Mouse (Mus musculus): ENCODE data around the gene Rnf144b. TPM values are rescaled to one million over a fixed set of nuclear protein-coding genes. Genes with fewer than 3 reads are reported as not detected.

Rnf144b gene
- polyA plus RNA-seq, 2 experiments from 2014 or later = 0.07 TPM; not detected in 1

DNA sequence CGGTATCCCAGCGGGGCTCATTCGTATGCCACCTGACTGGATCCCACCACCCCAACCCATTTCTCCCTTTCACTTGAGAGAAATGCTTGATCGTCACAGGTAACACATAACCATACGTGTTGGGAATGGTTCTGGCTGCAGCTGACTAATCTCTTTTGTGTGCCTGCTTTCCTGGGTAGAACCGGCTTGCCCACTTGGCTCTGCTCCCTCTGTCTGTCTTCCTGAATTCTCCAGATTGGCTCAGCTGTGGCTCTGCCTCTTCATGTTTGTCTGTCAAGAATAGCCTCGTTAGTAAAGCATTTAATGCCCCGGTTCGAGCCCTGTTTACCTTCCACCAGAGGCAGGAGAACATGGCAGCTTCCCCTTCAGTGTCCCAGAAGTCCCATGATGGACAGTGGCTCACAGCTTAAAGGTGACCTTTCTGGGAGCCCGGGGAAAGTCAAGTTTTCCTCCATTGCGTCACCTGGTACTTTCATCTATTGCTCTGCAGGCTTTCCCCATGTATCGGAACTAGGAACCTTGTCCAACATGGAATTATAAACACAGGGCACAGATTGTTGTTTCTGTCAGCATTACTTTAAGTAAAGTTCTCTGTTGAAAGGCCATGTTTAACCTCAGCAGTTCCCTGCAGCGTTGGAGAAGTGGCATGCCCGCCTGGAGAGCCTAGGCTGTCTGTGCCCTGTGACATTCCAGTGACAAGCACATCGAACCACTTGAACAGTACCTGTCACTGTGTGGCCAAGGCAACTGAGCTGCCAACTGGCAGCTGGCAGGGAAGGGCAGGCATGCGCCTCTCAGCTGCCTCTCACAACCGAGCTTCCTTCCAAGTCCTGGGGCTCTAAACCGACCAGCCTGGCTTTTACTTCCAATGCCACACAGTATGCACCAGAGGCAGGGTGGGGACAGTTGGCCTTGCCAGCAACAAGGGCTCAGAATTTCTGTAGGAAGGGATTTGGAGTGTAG lies 101.4 kb downstream of the Rnf144b start:
- no peak for ATAC-seq

DNA sequence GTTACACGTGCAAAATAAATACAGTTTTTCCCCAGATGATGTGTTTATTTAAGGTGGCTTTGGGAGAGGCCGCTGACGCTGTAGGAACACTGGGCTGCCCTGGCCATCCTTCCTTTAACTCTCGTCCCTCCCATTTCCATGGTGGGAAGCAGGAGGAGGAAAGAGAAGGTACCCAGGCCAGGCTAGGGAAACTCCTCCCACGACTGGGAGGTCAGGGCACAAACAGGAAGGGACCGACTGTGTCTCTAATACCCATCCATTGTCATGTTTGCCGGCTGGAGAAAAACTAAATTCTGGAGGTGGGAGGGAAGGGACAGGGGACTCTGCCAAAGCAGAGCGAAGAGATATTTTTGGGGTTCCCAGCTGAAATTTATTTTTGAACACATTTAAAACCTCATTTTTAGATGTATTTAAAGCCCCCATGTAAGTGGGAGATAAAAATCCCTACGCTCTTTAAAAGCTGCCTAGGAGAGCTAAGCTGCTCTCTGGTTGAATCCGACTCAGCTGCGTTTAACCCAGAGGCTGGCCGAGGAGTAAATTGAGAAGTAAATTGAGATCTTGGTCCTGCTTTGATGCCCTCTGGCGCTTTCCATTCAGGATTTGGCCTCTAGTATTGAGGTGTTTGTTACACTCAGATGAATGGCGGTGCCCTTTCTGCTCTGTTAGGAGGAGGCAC lies 102.3 kb downstream of the Rnf144b start:
- ATAC-seq = no peak

DNA sequence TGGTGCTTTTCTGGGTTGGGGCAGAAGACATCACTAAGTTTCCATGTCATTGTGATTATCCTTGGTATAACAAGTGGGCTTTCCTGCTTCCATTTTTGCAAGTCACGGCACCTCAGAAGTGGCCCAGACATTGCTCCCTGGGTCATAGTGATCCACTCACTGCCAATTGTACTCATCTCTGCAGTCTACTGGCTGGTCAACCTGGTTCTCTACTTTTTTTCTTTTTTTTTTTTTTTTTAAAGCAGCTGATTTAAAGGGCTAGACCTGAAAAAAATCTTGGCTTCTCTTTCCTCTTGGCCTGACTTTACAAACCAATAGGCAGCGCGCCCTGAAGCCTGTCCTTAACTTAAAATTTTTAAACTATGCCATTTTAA lies 102.9 kb downstream of the Rnf144b start:
- ATAC-seq = no peak

DNA sequence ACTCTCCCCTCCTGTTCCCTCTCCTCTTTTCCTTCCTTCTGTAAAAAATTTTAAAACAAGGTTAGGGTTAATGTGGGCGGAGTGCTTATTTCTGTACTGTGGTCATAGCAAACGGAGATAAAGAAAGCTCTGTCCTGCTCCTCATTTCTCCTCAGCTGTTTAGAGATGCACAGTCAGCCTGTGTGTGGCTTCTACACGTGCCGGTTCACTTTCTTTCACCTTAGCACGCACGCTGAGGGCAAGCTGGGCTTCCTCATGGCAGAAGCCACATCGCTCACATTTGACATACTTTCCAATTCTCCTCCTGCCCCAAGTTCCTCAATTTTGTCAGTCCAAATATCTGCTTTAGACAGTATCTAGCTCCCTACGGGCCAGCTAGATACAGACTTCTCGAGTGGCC lies 103.3 kb downstream of the Rnf144b start:
- ATAC-seq = no peak

DNA sequence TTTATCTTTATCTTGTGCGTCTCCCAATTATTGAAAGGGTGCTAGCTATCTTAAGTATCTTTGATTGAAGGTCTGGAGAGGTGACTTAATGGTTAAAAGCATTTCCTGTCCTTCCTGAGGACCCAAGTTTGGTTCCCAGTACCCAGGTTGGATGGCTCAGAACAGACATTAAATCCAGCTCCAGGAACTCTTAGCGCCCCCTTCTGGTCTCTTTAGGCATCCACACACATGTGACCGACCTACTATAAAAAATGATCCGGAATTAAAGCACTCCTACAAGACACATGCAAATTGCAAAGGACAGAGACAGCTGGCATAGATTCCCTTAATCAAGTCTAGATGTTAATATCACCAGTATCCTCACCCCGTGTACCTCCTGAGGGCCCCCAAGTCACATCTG lies 104.1 kb downstream of the Rnf144b start:
- ATAC-seq = no peak

DNA sequence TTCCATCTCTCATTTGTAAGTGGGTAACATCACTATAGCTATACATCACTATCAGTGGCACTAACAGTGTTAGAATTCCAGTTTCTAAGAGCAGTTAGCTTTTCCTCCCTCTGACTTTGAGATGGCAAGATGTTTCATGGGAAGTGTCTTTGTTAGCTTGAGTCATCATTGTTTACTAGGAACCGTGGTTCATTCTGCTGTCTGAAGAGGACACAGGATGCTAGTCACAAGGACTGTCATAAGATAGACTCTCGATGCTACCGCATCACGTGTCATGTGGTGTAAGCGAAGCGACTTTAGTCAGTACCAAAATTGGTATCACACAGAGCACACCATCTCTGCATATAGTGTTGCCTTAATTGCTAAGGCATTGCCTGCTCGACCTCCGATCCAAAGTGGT lies 105.7 kb downstream of the Rnf144b start:
- no peak for ATAC-seq

DNA sequence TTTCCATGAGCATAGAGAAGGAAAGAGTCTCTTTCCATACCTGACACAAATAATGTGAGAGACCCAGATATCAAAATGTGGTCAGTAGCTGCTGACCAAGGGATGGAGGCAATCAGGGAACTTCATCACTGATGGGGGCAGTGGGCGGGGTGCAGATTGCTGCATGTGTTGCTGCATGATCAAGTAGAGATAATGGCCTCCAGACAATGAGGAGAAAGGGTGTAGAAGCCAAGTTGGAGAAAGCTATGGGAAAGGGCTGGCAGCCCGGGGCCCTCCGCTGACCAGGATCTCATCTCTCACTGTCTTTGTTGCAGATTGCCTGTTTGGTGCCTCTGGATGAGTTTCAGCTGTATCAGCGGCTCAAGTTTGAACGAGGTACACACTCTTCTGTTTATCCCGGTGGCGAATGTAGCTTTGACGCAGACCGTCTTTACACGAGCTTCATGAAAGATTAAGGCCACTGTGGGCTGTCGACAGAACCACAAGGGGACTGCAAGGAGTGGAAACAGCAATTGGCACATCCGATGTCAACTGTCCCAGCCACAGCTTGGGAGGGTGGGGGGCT lies 106.3 kb downstream of the Rnf144b start:
- no peak for ATAC-seq

DNA sequence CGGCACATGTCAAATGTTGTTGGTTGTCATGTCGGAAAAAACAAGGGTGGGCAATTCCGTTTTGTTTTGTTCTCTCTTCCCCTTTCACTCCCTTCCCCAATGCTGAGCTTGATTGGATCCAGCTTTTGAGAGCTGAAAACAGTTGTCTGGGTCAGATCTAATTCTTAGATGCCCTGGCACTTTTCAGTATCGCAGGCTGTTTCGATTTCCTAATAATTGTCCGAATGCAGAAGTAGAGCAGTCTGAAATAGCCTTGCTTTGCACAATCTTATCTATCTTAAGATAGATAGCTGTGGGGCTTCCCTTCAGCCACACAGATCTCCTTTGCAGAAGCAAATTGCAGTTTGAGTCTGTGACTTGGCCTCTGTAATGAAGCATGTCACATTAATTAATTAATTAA lies 109.7 kb downstream of the Rnf144b start:
- ATAC-seq = no peak

DNA sequence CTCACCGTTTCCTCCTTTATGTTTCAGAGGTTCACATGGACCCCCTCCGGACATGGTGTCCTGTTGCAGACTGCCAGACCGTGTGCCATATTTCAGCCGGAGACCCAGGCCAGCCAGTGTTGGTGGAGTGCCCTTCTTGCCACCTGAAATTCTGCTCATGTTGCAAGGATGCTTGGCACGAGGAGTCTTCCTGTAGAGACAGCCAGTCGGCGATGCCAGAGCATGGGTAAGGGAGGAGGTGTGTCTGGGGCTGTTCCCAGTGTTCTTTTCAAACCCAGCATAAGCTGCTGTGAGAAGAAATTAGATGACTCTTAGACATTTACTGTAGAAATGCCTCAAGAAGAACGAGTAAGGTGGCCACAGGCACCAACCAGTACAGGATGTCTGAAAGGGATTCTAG lies 114.9 kb downstream of the Rnf144b start:
- ATAC-seq = no peak

DNA sequence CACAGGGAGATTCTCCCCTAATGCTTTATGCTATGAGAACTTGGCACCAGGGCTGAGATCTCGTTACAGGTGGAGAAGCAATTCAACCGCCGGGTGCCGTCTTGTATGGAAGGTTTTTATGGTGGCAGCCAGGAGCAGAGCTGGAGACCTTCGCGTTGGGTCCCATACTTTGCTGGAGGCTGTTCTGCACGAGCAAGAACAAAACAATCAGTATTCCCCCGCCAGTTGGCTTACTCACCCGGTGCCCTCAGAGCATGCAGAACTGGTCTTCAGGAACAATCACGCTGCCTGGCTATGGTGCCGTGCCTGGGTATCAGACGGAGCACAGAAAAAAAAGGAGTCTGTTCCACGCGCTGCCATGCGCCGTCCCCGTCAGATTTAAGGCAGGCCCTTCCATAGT lies 115.7 kb downstream of the Rnf144b start:
- no peak for ATAC-seq

DNA sequence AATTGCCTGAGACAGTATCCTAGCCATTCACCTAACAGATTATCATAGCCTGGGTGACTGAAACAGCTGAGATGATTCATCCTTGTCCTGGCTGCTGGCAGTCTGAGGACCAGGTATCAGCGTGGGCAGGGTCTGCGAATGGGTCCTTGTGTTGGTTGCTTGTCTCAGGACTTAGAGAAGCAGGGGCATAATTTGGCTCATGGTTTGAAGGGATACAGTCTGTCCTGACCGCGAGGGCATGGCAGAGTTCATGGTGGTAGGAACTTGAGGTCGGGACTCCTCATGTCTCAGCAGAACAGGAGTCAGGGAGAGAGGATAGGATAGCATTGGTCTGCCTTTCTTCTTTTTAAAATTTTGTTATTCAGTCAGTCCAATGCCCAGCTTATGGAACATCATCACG lies 121.1 kb downstream of the Rnf144b start:
- ATAC-seq = no peak

DNA sequence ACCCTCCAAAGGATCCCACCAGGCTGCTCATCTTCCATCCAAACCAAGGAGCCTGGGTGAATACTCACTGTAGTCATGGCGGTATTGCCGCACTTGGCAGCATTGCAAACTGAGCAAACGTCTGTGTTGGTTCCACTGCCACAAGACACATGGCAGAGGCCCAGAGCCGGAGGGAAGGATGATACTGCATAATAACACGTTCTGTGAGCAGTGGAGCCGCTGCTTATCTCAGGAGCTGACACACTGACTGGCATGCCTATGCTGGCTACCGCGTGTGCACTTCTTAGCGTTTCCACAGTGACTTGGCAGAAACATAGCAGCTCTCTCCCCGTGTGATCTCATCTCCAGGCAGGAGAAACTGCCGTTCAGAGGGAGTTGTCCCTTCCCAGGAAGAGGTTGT lies 122.3 kb downstream of the Rnf144b start:
- no peak for ATAC-seq

DNA sequence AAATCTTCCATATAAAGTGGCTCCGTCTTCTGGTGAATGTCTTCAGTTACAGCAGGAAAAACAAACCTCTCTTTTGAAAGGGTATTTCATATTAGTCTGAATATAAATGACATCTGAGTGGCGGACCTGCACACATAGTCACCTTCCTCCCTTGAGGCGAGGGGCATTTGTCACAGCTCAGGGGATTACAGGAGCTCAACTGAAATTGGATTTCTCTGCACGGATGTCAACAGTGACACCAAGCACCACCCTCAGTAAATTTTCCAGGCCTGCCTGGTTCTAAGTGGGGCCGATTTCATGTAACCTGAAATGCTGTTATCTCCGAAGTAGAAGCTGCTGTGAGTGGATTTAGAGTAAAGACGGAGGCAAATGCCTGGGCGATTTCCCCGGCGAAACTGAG lies 124.0 kb downstream of the Rnf144b start:
- ATAC-seq = no peak

DNA sequence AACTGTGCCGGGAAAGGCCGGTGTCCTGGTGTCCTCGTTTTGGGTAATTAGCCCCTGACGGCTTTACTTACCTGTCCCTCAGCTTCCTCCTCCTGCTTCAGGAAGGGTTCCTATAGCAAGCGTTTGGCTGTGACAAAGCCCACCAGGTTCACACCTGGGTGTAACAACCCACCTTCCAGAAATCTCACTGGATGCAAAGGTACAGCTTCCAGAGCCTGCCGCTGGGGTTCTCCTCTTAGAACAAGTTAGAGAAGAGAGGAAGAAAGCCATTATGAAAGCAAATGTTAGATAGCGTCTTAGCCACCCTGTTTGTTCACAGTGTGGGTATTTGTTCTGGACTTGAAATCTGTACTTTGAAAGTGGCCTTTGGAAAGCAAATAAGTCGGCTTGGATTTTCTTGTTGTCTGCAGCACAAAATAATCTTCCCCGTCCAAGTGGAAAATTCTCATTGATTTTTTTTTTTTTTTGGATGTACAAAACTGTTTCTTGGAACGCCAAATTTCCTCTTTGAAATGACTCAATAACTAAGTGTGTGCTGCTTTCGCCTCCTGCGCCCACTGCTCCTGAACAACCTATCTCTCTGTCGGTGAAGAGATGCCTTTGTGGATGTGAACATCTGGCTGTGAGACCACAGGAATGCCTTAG lies 124.8 kb downstream of the Rnf144b start:
- ATAC-seq = no peak

DNA sequence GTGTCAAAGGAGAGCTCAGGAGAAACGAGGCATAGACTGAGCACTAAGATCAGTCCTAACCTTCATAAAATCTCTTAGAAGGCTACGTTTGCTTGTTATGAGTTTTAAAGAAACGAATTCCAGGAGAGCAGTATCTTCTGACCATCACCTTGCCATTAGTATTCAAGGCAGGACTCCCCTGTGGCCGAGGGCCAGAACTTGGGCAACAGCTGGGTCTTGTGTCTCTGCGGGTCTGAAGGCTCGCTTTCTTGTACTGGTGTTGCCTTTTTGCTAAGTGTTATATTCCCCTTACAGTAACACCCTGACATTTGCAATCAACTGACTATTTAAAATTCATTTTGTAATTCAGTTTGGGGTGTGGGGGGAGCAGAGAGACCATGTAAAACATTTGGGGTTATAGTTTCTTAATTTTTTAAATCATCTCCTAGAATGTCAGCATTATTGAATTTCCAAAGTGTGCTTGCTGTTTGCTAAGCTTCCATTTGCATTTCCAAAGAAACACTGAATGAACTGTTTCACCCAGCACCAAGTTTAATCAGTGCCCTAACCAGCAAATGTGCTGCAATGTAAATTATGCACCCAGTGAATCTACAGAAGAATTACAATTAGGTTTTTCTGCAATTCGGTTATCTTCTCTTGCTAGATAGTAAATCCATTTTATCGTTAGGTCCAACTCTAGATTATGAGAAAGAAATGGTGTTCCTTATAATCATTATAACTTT lies 126.0 kb downstream of the Rnf144b start:
- ATAC-seq = no peak

DNA sequence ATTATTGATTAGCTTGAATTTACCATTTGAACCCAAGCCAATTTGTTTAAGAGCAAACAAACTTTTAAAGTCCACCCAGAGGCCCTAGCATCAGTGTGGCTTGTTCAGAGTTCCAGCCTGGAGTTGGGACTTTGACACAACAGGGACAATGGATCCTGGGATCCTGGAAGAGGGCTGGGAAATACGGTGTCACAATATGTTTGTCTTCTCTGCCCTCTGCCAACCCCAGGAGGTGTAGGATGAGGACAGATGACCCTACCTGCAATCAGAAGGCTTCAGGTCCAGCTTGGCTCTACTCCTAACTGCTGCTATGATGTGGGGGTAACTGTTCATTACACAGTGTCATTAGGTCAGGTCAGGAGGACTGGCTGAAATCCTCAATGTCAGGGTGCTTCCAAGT lies 128.2 kb downstream of the Rnf144b start:
- no peak for ATAC-seq

DNA sequence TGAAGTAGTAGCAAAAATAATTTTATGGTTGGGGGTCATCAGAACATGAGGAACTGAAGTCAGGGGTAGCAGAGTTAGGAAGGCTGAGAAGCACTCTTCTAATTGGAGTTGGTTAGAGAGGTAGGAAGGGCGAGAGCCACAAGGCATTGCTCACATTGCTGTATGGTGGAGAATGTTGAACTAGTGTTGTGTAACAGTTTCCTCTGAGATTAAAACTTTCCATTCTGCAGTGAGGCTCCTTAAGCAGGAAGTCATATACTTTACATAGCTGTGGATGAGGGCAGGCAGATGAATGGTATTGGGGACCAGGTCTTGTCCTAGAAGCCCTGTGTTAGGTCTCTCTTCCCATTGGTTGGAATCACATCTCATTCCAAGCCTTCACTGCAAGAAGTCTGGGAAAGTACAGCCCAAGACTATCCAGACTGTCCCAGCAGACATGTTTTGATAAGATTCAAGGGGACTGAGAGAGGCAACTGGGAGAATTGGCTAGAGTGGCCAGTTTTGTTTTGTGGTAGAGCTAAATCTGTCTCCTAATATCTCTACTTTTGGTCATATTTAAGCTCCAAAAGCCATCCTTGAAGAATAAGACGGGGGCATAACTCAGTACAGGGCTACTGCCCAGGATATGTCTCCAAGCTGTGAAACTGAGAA lies 128.8 kb downstream of the Rnf144b start:
- no peak for ATAC-seq

DNA sequence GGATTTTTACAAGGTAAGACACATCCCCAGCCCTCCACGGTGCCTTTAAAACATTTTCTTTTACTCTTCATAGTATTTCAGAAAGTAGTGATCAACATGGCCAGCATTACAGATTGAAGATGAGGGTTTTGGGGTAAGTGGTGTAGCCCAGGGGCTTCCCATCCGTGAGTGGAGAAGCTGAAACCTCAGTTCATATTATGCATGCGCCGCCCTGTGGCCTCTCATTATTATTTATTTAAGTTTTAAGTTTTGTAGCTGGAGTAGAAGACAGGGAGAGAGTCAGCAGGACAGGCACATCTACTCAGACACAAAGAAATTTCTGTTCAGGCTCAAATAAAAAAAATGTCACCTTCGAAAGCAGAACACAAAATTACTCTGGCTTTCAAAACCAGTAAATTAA lies 131.3 kb downstream of the Rnf144b start:
- no peak for ATAC-seq

DNA sequence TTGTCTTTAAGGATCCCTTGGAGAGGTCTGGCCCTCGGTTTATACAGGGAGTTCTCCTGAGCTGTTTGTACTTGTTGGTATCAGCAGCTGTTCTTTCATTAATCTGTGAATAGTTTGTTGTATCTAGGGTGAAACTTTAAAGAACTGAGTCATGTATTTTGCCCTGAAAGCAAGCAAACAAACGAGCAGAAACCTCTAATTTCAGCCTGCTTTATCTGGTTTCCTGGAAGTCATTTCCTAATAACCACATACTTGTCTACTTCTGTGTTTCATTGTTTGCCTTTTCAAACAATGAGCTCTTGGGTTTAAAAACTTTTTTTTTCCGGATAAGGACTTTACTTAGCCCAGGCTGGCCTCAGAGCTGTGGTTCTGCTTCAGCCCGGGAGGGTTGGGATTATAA lies 136.8 kb downstream of the Rnf144b start:
- no peak for ATAC-seq

DNA sequence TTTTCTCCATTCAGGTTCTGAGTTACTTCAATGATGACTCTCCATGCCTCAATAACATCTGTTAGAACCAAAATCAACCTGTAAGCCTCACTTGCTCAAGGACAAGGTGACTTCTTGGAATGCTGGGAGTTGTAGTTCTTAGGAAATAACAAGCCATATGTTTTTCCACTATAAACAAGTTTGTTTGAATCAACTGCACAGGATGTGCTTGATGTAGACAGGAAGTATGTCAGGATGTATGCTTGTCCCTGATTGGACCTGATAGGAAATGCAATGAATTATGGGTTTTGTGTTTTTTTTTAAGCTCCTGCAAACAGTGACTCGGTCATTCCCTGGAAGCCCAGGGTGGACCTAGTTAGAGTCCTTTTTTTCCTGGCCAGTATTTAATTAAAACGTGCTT lies 139.5 kb downstream of the Rnf144b start:
- no peak for ATAC-seq

DNA sequence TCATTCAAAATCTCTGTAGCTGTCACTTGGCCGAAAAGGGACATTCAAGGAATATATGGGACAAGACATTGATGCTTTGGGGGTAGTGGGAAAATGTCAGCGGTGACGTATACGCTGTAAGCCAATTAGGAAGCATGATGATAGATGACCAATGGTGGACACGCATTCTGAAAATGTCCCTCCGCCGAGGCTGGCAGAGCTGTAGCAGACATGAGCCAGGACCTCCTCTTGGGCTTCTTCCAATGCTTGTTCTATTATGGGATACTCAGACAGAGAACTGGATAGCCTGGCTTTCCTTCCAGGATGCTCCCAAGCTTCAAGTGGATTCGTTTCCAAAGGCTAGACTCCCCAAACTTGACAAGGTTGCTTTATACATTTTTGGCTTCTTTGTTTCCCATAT lies 141.9 kb downstream of the Rnf144b start:
- no peak for ATAC-seq

DNA sequence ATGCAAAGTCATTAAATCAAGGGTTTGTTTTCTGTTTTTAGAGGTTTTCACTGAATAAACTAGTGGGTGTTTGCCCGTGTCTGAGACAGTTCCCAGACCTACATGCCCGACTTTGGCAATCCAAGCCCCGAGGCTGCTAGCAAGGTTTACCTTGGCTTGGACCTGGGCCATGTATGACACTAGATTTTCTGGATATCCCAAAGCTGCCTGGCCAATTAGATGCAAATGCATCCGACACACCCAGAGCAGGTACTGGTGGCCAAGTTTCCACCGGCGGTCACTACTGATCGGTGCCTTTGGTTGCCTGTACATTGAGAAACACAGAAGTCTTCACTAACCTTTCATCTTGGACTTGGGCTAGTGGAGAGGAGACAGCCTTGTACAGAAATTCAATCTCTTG lies 144.0 kb downstream of the Rnf144b start:
- ATAC-seq = no peak
